Comparison of ENCODE assay signal across 13 mouse cellular contexts in genomic region chr12:86014174-86014573, GRCm38 (mm10).
"Had no signal": no experiment of that assay in that cellular context is flagged by ENCODE, and none has a peak within 500 bp of the region (broad histone marks: within the 10 kb centered on the region; RNA-seq: fewer than 3 reads in every experiment).

No protein-coding gene starts in this region.

- H3K4me3 ChIP-seq: liver, embryonic 15.5 days; midbrain, embryonic 13.5 days; neural tube, embryonic 15.5 days had no signal

- H3K9me3 ChIP-seq: liver, embryonic 15.5 days; midbrain, embryonic 13.5 days; neural tube, embryonic 15.5 days had no signal

- H3K4me2 ChIP-seq: liver, embryonic 11.5 days; liver, embryonic 15.5 days; midbrain, embryonic 13.5 days; neural tube, embryonic 15.5 days had no signal

- H3K36me3 ChIP-seq: liver, embryonic 15.5 days; neural tube, embryonic 15.5 days had no signal

- H3K27ac ChIP-seq: kidney, postnatal 0 days; liver, embryonic 15.5 days; midbrain, embryonic 13.5 days; neural tube, embryonic 15.5 days had no signal

- H3K4me1 ChIP-seq: liver, embryonic 15.5 days; midbrain, embryonic 13.5 days; neural tube, embryonic 15.5 days had no signal

- DNase-seq: kidney, adult 2 months; kidney, postnatal 36 days; layer of hippocampus, adult 9-11 months; lung, adult 2 months; lung, postnatal 36 days; thymus, adult 18-20 months; thymus, postnatal 14 days had no signal

- ATAC-seq: lung, postnatal 0 days; midbrain, embryonic 13.5 days had no signal

- H3K27me3 ChIP-seq: liver, embryonic 15.5 days; midbrain, embryonic 13.5 days; neural tube, embryonic 15.5 days had no signal

- H3K9ac ChIP-seq: liver, embryonic 15.5 days; midbrain, embryonic 13.5 days; neural tube, embryonic 15.5 days had no signal
